Mouse (Mus musculus) stomach, postnatal 0 days (tissue): Measurements from ENCODE around the gene Mettl8. TPM values are rescaled to one million over a fixed set of nuclear protein-coding genes. Genes with fewer than 3 reads are reported as not detected.

Experiments
- ATAC-seq: fragments of 200-750 bp; cut with Nextera tagmentation; 2 replicates; pipeline ENCODE4 v1.8.0; 2017; ENCODE audit not compliant: low FRiP score, low TSS enrichment
- DNase-seq: peaks from one replicate; pipeline ENCODE4 v3.0.0-alpha.2; 2016; ENCODE audit warnings: low spot score
- H3K27ac ChIP-seq: fragments of 300-500 bp; sonication (generic); replicated peaks from 2 replicates; pipeline ENCODE4 v1.5.1; 2014; ENCODE audit warnings: mild to moderate bottlenecking, control low read depth
- H3K27me3 ChIP-seq: fragments of 300-500 bp; sonication (generic); 2 replicates; pipeline ENCODE4 v1.6.1; 2014; ENCODE audit warnings: low read length; ENCODE audit not compliant: control insufficient read depth, insufficient read depth
- H3K36me3 ChIP-seq: fragments of 300-500 bp; sonication (generic); 2 replicates; pipeline ENCODE4 v1.6.1; 2014; ENCODE audit warnings: low read length, mixed read lengths; ENCODE audit not compliant: control insufficient read depth, insufficient read depth
- H3K4me1 ChIP-seq: fragments of 300-500 bp; sonication (generic); replicated peaks from 2 replicates; pipeline ENCODE4 v1.6.1; 2014; ENCODE audit warnings: antibody characterized with exemption; ENCODE audit not compliant: control insufficient read depth, insufficient read depth
- H3K4me2 ChIP-seq: fragments of 300-500 bp; sonication (generic); replicated peaks from 2 replicates; pipeline ENCODE4 v1.6.1; 2014; ENCODE audit warnings: low read depth, mild to moderate bottlenecking, control low read depth, moderate library complexity
- H3K4me3 ChIP-seq: fragments of 300-500 bp; sonication (generic); 2 replicates; pipeline ENCODE4 v1.5.1; 2014; ENCODE audit warnings: low read depth, low read length, control low read depth
- H3K9ac ChIP-seq: fragments of 300-500 bp; sonication (generic); 2 replicates; pipeline ENCODE4 v1.6.1; 2014; ENCODE audit warnings: mild to moderate bottlenecking, low read length, control low read depth, mixed read lengths
- H3K9me3 ChIP-seq: fragments of 300-500 bp; sonication (generic); 2 replicates; pipeline ENCODE4 v1.6.1; 2016; ENCODE audit warnings: low read length; ENCODE audit not compliant: control insufficient read depth
- CTCF ChIP-seq: IDR thresholded peaks from 2 replicates; pipeline ENCODE4 v1.5.1; 2016; ENCODE audit warnings: antibody characterized with exemption, low read depth, mild to moderate bottlenecking, moderate library complexity
- EP300 ChIP-seq: optimal IDR thresholded peaks from 2 replicates; pipeline ENCODE3; 2016; ENCODE audit warnings: antibody characterized with exemption
- WGBS: fragments of 180-500 bp; shearing (Covaris S2); extraction: QIAGEN DNeasy Blood & Tissue Kit; methylation state at CpG from one replicate; pipeline ENCODE4 v1.1.7; 2014; 5-methylcytosine and 5-hydroxymethylcytosine counted together
- polyA plus RNA-seq: library from polyadenylated mRNA; unstranded; fragments of >200 nt; fragmentation: Nextera tagmentation; extraction: Ambion mirVana; gene quantifications from 2 replicates; pipeline ENCODE4 v1.2.1, GENCODE M21; 2015

Gene Mettl8
- polyA plus RNA-seq, 1 experiment from 2014 or later, result 7.7 TPM

DNA sequence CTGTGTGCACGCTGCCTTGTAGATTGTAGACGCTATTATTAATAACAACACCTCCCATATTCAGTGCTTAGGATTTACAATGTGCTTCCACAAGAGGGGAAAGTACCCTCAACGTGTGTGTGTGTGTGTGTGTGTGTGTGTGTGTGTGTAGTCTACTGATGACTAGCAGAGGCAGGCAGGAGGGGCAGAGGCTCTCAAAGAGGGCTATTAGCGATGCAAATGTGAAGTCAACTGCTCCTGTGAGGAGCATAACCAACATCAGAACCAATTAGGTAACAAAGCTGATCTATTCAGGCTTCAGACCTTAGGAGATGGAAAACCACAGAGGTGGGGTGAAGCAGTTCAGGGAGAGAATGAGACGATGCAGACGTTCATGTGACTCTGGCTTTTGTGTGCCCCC lies 95.3 kb downstream of the Mettl8 start:
- H3K36me3 ChIP-seq, result 0 out of 2 replicates have a peak, but pooled peaks cover under 1% of the 10 kb centered on the region
- no peaks in the 10 kb centered on the region for H3K27me3 ChIP-seq
- no peaks in the 10 kb centered on the region for H3K4me1 ChIP-seq
- ATAC-seq (no peak), DNase-seq (no peak)
- no peaks in the 10 kb centered on the region for H3K9me3 ChIP-seq
- no peak overlapping the region for H3K4me3 ChIP-seq
- H3K9ac ChIP-seq, result no peak overlapping the region
- H3K27ac ChIP-seq, result no peak overlapping the region
- TF ChIP-seq EP300, result no peak
- no peak for TF ChIP-seq CTCF
- WGBS, result 82% methylated on average over 6 of the region's 6 CpGs
- H3K4me2 ChIP-seq, result no peak overlapping the region

DNA sequence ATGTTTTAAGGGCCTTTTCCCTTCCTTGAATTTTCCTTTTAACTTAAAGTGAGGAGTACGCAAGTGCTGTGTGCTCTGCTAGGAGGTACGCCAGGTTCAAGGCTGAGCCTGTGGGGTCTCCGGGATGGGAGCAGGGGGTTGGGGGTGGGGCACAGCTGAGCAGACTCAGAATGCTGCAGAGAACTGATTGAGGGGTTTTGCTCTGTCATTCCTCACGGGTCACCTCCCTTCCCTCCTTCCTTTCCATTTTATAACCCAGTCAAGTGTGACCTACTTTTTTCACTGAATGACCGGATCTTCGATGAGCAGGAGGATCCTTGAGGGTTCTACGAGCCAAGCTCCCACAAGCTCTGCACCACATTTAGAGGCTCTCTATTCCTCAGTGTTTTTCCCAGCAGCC lies 96.0 kb downstream of the Mettl8 start:
- no peak for TF ChIP-seq CTCF
- H3K4me1 ChIP-seq, result no peaks in the 10 kb centered on the region

DNA sequence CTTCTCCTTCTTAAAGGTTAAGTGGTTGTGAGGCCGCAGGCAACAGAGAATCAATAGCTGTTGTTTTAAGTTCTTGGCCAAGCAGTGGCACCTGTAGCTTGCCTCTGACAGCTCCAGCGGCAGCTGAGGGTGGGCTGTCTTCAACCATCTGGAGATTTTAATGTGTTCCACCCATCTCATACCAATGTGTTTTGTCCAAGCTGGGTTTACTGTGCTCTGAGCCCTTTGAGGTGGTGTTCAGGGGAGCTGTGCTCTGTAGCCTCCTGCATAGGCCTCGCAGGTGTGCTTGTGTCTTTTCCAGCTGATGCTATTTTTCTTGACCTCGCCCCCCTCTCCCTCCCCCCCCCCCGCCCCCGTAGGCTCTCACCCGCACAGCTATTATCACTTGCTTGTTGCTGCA lies 96.8 kb downstream of the Mettl8 start:
- no peak for ATAC-seq
- TF ChIP-seq CTCF (no peak), EP300 (no peak)
- DNase-seq, result no peak
- no peak overlapping the region for H3K27ac ChIP-seq
- WGBS, result 77% methylated on average over 6 of the region's 7 CpGs
- H3K4me2 ChIP-seq, result no peak overlapping the region
- no peaks in the 10 kb centered on the region for H3K9me3 ChIP-seq
- H3K27me3 ChIP-seq, result no peaks in the 10 kb centered on the region
- no peak overlapping the region for H3K4me3 ChIP-seq
- no peaks in the 10 kb centered on the region for H3K4me1 ChIP-seq
- no peaks in the 10 kb centered on the region for H3K36me3 ChIP-seq
- H3K9ac ChIP-seq, result no peak overlapping the region

More for the DNA sequence above, 96.0 kb downstream of the Mettl8 start:
- Histone ChIP-seq H3K4me2 (no peak overlapping the region), H3K27ac (no peak overlapping the region), H3K9me3 (no peaks in the 10 kb centered on the region), H3K4me3 (no peak overlapping the region), H3K36me3 (no peaks in the 10 kb centered on the region), H3K27me3 (no peaks in the 10 kb centered on the region), H3K9ac (no peak overlapping the region)
- DNase-seq (no peak), ATAC-seq (no peak)
- 81% methylated on average over 7 of the region's 7 CpGs for WGBS

GRCm38 (mm10) chr2:70953616-70954015 lies 101.8 kb downstream of the Mettl8 start:
- Histone ChIP-seq H3K4me2 (no peak overlapping the region), H3K9me3 (no peaks in the 10 kb centered on the region), H3K27ac (no peak overlapping the region), H3K4me1 (no peaks in the 10 kb centered on the region), H3K4me3 (no peak overlapping the region), H3K9ac (no peak overlapping the region), H3K27me3 (no peaks in the 10 kb centered on the region), H3K36me3 (no peaks in the 10 kb centered on the region)
- no peak for DNase-seq
- TF ChIP-seq CTCF, result no peak
- no peak for TF ChIP-seq EP300
- 38% methylated on average over 2 of the region's 2 CpGs for WGBS
- ATAC-seq, result no peak

DNA sequence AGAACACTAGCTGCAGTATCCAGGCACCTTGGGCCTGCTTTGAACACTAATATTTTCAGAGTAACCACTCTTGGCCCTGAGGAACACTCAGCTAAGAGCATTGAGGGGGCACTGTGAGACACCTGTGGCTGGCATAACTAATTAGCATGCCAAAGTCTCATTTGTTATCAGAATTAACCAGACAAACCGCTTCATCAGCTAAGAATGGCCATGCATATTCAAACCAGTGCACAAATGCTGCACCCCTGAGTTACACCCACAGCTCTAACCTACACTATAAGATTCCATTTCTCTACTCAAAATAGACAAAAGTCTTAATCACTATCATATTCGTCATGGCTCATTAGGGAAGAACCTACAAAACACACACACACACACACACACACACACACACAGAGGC lies 103.4 kb downstream of the Mettl8 start:
- ATAC-seq (no peak), DNase-seq (no peak)
- TF ChIP-seq CTCF (no peak), EP300 (no peak)
- H3K4me2 ChIP-seq, result no peak overlapping the region
- no peak overlapping the region for H3K9ac ChIP-seq
- no peaks in the 10 kb centered on the region for H3K9me3 ChIP-seq
- WGBS, result 80% methylated on average over 2 of the region's 2 CpGs
- no peak overlapping the region for H3K4me3 ChIP-seq
- no peaks in the 10 kb centered on the region for H3K4me1 ChIP-seq
- no peaks in the 10 kb centered on the region for H3K36me3 ChIP-seq
- H3K27me3 ChIP-seq, result no peaks in the 10 kb centered on the region
- no peak overlapping the region for H3K27ac ChIP-seq

- 76% methylated on average over 8 of the region's 8 CpGs for WGBS
- Histone ChIP-seq H3K4me1 (no peaks in the 10 kb centered on the region), H3K27me3 (no peaks in the 10 kb centered on the region), H3K9me3 (no peaks in the 10 kb centered on the region), H3K9ac (no peak overlapping the region), H3K36me3 (no peaks in the 10 kb centered on the region), H3K27ac (no peak overlapping the region), H3K4me2 (no peak overlapping the region), H3K4me3 (no peak overlapping the region)
- TF ChIP-seq EP300 (no peak), CTCF (no peak)
- no peak for ATAC-seq
- DNase-seq, result no peak
These were observed 110.7 kb downstream of the Mettl8 start for GRCm38 (mm10) chr2:70944511-70945305.
